Mouse (Mus musculus): ENCODE data around the gene Adamts15. TPM values are rescaled to one million over a fixed set of nuclear protein-coding genes. Genes with fewer than 3 reads are reported as not detected.

Adamts15 gene
- polyA plus RNA-seq (2012; ENCODE audit: insufficient read depth, insufficient read length, missing spikeins): not detected in 2 replicates

- Histone ChIP-seq H3K27ac (ENCODE audit: insufficient read depth, low read depth, low read length) (no peak within 1 kb of the TSS), H3K4me1 (ENCODE audit: control insufficient read depth, insufficient read depth, low read length) (no peaks in the 10 kb centered on the region), H3K4me3 (ENCODE audit: insufficient read depth, low read length) (no peak within 1 kb of the TSS)
- TF ChIP-seq CTCF (IDR thresholded peaks at IDR 0.05; ENCODE audit: low read depth, low read length) (no peak), POLR2A (IDR thresholded peaks at IDR 0.05; ENCODE audit: borderline replicate concordance, low read depth, low read length) (no peak)
Measured at GRCm38 (mm10) chr9:30922197-30922894, at the start of gene Adamts15. TSS of gene Adamts15 (minus strand) at chr9:30922452.

- Histone ChIP-seq H3K4me3 (ENCODE audit: insufficient read depth, low read length) (no peak overlapping the region), H3K27ac (ENCODE audit: insufficient read depth, low read depth, low read length) (no peak overlapping the region), H3K4me1 (ENCODE audit: control insufficient read depth, insufficient read depth, low read length) (no peaks in the 10 kb centered on the region)
- TF ChIP-seq CTCF (IDR thresholded peaks at IDR 0.05; ENCODE audit: low read depth, low read length) (no peak), POLR2A (IDR thresholded peaks at IDR 0.05; ENCODE audit: borderline replicate concordance, low read depth, low read length) (no peak)
Measured at GRCm38 (mm10) chr9:30971967-30972366, 49.7 kb upstream of the Adamts15 start.

- Histone ChIP-seq H3K4me3 (ENCODE audit: insufficient read depth, low read length) (no peak overlapping the region), H3K4me1 (ENCODE audit: control insufficient read depth, insufficient read depth, low read length) (no peaks in the 10 kb centered on the region), H3K27ac (ENCODE audit: insufficient read depth, low read depth, low read length) (no peak overlapping the region)
- TF ChIP-seq CTCF (IDR thresholded peaks at IDR 0.05; ENCODE audit: low read depth, low read length) (no peak), POLR2A (IDR thresholded peaks at IDR 0.05; ENCODE audit: borderline replicate concordance, low read depth, low read length) (no peak)
Measured at GRCm38 (mm10) chr9:30970001-30970400, 47.7 kb upstream of the Adamts15 start.

GRCm38 (mm10) chr9:30968130-30968529 lies 45.9 kb upstream of the Adamts15 start:
- no peak overlapping the region for H3K4me3 ChIP-seq (ENCODE audit: insufficient read depth, low read length)
- TF ChIP-seq POLR2A (IDR thresholded peaks at IDR 0.05; ENCODE audit: borderline replicate concordance, low read depth, low read length) (no peak), CTCF (IDR thresholded peaks at IDR 0.05; ENCODE audit: low read depth, low read length) (no peak)
- H3K27ac ChIP-seq (ENCODE audit: insufficient read depth, low read depth, low read length): no peak overlapping the region
- H3K4me1 ChIP-seq (ENCODE audit: control insufficient read depth, insufficient read depth, low read length): no peaks in the 10 kb centered on the region

GRCm38 (mm10) chr9:30966881-30967280 lies 44.6 kb upstream of the Adamts15 start:
- TF ChIP-seq POLR2A (IDR thresholded peaks at IDR 0.05; ENCODE audit: borderline replicate concordance, low read depth, low read length) (no peak), CTCF (IDR thresholded peaks at IDR 0.05; ENCODE audit: low read depth, low read length) (no peak)

GRCm38 (mm10) chr9:30964685-30965084 lies 42.4 kb upstream of the Adamts15 start:
- no peak for TF ChIP-seq CTCF (IDR thresholded peaks at IDR 0.05; ENCODE audit: low read depth, low read length)
- TF ChIP-seq POLR2A (IDR thresholded peaks at IDR 0.05; ENCODE audit: borderline replicate concordance, low read depth, low read length): no peak
- no peak overlapping the region for H3K4me3 ChIP-seq (ENCODE audit: insufficient read depth, low read length)
- H3K4me1 ChIP-seq (ENCODE audit: control insufficient read depth, insufficient read depth, low read length): no peaks in the 10 kb centered on the region
- H3K27ac ChIP-seq (ENCODE audit: insufficient read depth, low read depth, low read length): no peak overlapping the region

More at GRCm38 (mm10) chr9:30966881-30967280, 44.6 kb upstream of the Adamts15 start:
- no peak overlapping the region for H3K4me3 ChIP-seq (ENCODE audit: insufficient read depth, low read length)
- H3K4me1 ChIP-seq (ENCODE audit: control insufficient read depth, insufficient read depth, low read length): no peaks in the 10 kb centered on the region
- no peak overlapping the region for H3K27ac ChIP-seq (ENCODE audit: insufficient read depth, low read depth, low read length)

- TF ChIP-seq POLR2A (IDR thresholded peaks at IDR 0.05; ENCODE audit: borderline replicate concordance, low read depth, low read length): no peak
- TF ChIP-seq CTCF (IDR thresholded peaks at IDR 0.05; ENCODE audit: low read depth, low read length): no peak
Measured at GRCm38 (mm10) chr9:30963780-30964179, 41.5 kb upstream of the Adamts15 start.

GRCm38 (mm10) chr9:30955246-30955645 lies 33.0 kb upstream of the Adamts15 start:
- Histone ChIP-seq H3K4me1 (ENCODE audit: control insufficient read depth, insufficient read depth, low read length) (no peaks in the 10 kb centered on the region), H3K27ac (ENCODE audit: insufficient read depth, low read depth, low read length) (no peak overlapping the region), H3K4me3 (ENCODE audit: insufficient read depth, low read length) (no peak overlapping the region)
- TF ChIP-seq CTCF (IDR thresholded peaks at IDR 0.05; ENCODE audit: low read depth, low read length): no peak
- TF ChIP-seq POLR2A (IDR thresholded peaks at IDR 0.05; ENCODE audit: borderline replicate concordance, low read depth, low read length): no peak

More at GRCm38 (mm10) chr9:30963780-30964179, 41.5 kb upstream of the Adamts15 start:
- Histone ChIP-seq H3K27ac (ENCODE audit: insufficient read depth, low read depth, low read length) (no peak overlapping the region), H3K4me1 (ENCODE audit: control insufficient read depth, insufficient read depth, low read length) (no peaks in the 10 kb centered on the region), H3K4me3 (ENCODE audit: insufficient read depth, low read length) (no peak overlapping the region)

GRCm38 (mm10) chr9:30953287-30953686 lies 31.0 kb upstream of the Adamts15 start:
- no peak overlapping the region for H3K4me3 ChIP-seq (ENCODE audit: insufficient read depth, low read length)
- no peaks in the 10 kb centered on the region for H3K4me1 ChIP-seq (ENCODE audit: control insufficient read depth, insufficient read depth, low read length)
- TF ChIP-seq CTCF (IDR thresholded peaks at IDR 0.05; ENCODE audit: low read depth, low read length): no peak
- TF ChIP-seq POLR2A (IDR thresholded peaks at IDR 0.05; ENCODE audit: borderline replicate concordance, low read depth, low read length): no peak
- no peak overlapping the region for H3K27ac ChIP-seq (ENCODE audit: insufficient read depth, low read depth, low read length)

- TF ChIP-seq CTCF (IDR thresholded peaks at IDR 0.05; ENCODE audit: low read depth, low read length) (no peak), POLR2A (IDR thresholded peaks at IDR 0.05; ENCODE audit: borderline replicate concordance, low read depth, low read length) (no peak)
- Histone ChIP-seq H3K27ac (ENCODE audit: insufficient read depth, low read depth, low read length) (no peak overlapping the region), H3K4me1 (ENCODE audit: control insufficient read depth, insufficient read depth, low read length) (no peaks in the 10 kb centered on the region), H3K4me3 (ENCODE audit: insufficient read depth, low read length) (no peak overlapping the region)
Measured at GRCm38 (mm10) chr9:30951461-30951860, 29.2 kb upstream of the Adamts15 start.
